Mouse (Mus musculus) midbrain, postnatal 0 days (tissue): ENCODE results near the gene Ssbp3. TPM values are rescaled to one million over a fixed set of nuclear protein-coding genes. Genes with fewer than 3 reads are reported as not detected.

Source experiments
- ATAC-seq: fragments of 200-750 bp; cut with Nextera tagmentation; 2 replicates; pipeline ENCODE4 v1.8.0; 2017; ENCODE audit warnings: moderate number of reproducible peaks, mild to moderate bottlenecking, moderate TSS enrichment, moderate library complexity; ENCODE audit not compliant: low FRiP score
- DNase-seq: peaks from one replicate; pipeline ENCODE4 v3.0.0-alpha.2; 2015; ENCODE audit warnings: low spot score
- H3K27ac ChIP-seq: fragments of 300-500 bp; sonication (generic); 2 replicates; pipeline ENCODE4 v1.5.1; 2014; ENCODE audit warnings: low read depth, mild to moderate bottlenecking, low read length, mixed read lengths
- H3K27me3 ChIP-seq: fragments of 300-500 bp; sonication (generic); 2 replicates; pipeline ENCODE4 v1.6.1; 2014; ENCODE audit warnings: low read length, control low read depth, mixed read lengths; ENCODE audit not compliant: insufficient read depth
- H3K36me3 ChIP-seq: fragments of 300-500 bp; sonication (generic); 2 replicates; pipeline ENCODE4 v1.6.1; 2014; ENCODE audit warnings: low read length, control low read depth, mixed read lengths; ENCODE audit not compliant: insufficient read depth
- H3K4me1 ChIP-seq: fragments of 300-500 bp; sonication (generic); 2 replicates; pipeline ENCODE4 v1.6.1; 2014; ENCODE audit warnings: mild to moderate bottlenecking, control low read depth, antibody characterized with exemption, low read length, mixed read lengths; ENCODE audit not compliant: insufficient read depth
- H3K4me2 ChIP-seq: fragments of 300-500 bp; sonication (generic); 2 replicates; pipeline ENCODE4 v1.6.1; 2014; ENCODE audit warnings: low read depth, mild to moderate bottlenecking, low read length, mixed read lengths; ENCODE audit not compliant: poor library complexity, severe bottlenecking
- H3K4me3 ChIP-seq: fragments of 300-500 bp; sonication (generic); 2 replicates; pipeline ENCODE4 v1.5.1; 2014; ENCODE audit warnings: low read depth, mild to moderate bottlenecking, low read length, moderate library complexity
- H3K9ac ChIP-seq: fragments of 300-500 bp; sonication (generic); replicated peaks from 2 replicates; pipeline ENCODE4 v1.6.1; 2014; ENCODE audit warnings: mild to moderate bottlenecking, low read length, moderate library complexity, mixed read lengths; ENCODE audit not compliant: poor library complexity, severe bottlenecking
- H3K9me3 ChIP-seq: fragments of 300-500 bp; sonication (generic); 2 replicates; pipeline ENCODE4 v1.6.1; 2016; ENCODE audit warnings: low read length, control low read depth
- CTCF ChIP-seq: IDR thresholded peaks from 2 replicates; pipeline ENCODE4 v1.5.1; 2016; ENCODE audit warnings: antibody characterized with exemption, mild to moderate bottlenecking
- WGBS: fragments of 180-500 bp; shearing (Covaris S2); extraction: QIAGEN DNeasy Blood & Tissue Kit; methylation state at CpG from one replicate; pipeline ENCODE4 v1.1.7; 2014; 5-methylcytosine and 5-hydroxymethylcytosine counted together
- polyA plus RNA-seq: library from polyadenylated mRNA; unstranded; fragments of >200 nt; fragmentation: Nextera tagmentation; extraction: Ambion mirVana; gene quantifications from 2 replicates; pipeline ENCODE4 v1.2.1, GENCODE M21; 2015
- total RNA-seq: library from RNA; depleted of rRNA; stranded (reverse); fragments of >200 nt; gene quantifications from 2 replicates; pipeline ENCODE4 v1.2.3, GENCODE M21; 2014

Ssbp3 gene
- total and polyA plus RNA-seq, 2 experiments from 2014 or later = 126 to 172 TPM

DNA sequence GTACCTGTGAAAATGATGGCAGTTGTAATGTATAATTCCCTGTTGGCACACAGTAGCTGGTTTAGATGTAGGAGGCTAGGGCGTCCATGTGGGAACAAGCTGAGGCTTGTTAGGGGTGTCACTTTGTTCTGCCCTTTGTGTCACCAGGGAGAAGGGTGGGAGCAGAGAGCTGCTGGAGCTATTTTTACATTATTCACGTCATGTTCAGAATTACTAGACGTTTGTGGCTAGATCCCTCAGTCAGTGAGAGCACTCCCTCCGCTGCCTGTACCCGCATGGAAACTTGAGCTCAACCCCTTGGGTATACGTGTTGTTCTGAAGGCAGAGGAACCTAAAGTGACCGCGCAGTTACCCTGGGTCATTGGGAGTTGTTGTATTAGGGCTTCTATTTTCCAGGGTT, 58.4 kb downstream of the Ssbp3 start:
- ATAC-seq = no peak
- WGBS = 63% methylated on average over 8 of the region's 8 CpGs
- DNase-seq = no peak
- Histone ChIP-seq H3K4me1 (peaks cover 5% of the 10 kb centered on the region; the same call in 1 of the 2 replicates), H3K36me3 (no peaks in the 10 kb centered on the region), H3K27me3 (no peaks in the 10 kb centered on the region), H3K4me3 (no peak overlapping the region), H3K27ac (no peak overlapping the region; the same call in 1 of the 2 replicates), H3K9ac (no peak overlapping the region), H3K9me3 (no peaks in the 10 kb centered on the region), H3K4me2 (no peak overlapping the region)
- no peak for TF ChIP-seq CTCF

DNA sequence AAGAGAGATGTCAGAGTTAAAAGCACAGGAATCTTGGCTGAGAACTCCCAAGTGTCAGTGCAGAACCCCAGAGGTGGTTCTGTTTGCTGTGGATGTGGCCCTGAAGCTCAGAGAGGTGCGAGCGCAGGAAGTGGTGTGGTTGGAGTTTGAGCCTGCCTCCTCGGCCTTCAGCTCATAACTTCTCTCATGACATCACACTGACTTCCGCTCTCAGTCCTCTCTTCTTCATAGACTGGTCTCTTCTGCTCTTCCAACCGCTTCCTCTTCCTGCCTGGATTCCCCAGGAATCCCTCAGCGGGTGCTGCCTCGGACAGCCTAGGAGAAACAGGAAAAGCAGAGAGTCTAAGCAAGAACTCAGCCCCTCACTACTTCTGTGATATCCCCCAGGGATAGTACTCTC, 60.3 kb downstream of the Ssbp3 start:
- Histone ChIP-seq H3K27ac (no peak overlapping the region), H3K4me2 (no peak overlapping the region), H3K4me3 (no peak overlapping the region), H3K27me3 (no peaks in the 10 kb centered on the region), H3K9me3 (no peaks in the 10 kb centered on the region), H3K9ac (no peak overlapping the region), H3K36me3 (no peaks in the 10 kb centered on the region), H3K4me1 (peaks cover 5% of the 10 kb centered on the region; the same call in 1 of the 2 replicates)
- DNase-seq (no peak), ATAC-seq (no peak)
- TF ChIP-seq CTCF = no peak
- 92% methylated on average over 7 of the region's 7 CpGs for WGBS

DNA sequence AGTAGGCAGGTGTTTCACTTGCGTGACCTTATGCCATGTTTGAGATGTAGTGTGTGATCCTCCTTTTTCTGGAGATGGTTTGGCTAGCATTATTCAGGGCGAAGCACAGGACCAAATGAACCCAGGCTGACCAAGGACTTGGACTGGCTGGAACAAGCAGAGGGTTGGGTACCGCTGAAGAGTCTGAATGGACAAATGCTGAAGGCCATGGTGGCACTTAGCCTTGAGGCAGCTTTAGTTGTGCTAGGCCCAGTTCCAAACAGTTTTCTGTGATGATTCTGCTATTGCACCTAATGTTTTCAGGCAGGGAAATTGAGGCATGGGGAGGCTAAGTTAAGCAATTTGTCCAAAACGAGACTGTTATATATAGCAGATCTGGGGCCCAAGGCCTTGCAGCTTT, 61.6 kb downstream of the Ssbp3 start:
- no peaks in the 10 kb centered on the region for H3K36me3 ChIP-seq
- H3K4me3 ChIP-seq = no peak overlapping the region
- peaks cover 12% of the 10 kb centered on the region; the same call in 1 of the 2 replicates for H3K4me1 ChIP-seq
- ATAC-seq (no peak), DNase-seq (no peak)
- WGBS = 93% methylated on average over 4 of the region's 4 CpGs
- TF ChIP-seq CTCF = no peak
- no peak overlapping the region for H3K27ac ChIP-seq
- no peak overlapping the region for H3K9ac ChIP-seq
- no peaks in the 10 kb centered on the region for H3K27me3 ChIP-seq
- no peak overlapping the region for H3K4me2 ChIP-seq
- H3K9me3 ChIP-seq = no peaks in the 10 kb centered on the region

DNA sequence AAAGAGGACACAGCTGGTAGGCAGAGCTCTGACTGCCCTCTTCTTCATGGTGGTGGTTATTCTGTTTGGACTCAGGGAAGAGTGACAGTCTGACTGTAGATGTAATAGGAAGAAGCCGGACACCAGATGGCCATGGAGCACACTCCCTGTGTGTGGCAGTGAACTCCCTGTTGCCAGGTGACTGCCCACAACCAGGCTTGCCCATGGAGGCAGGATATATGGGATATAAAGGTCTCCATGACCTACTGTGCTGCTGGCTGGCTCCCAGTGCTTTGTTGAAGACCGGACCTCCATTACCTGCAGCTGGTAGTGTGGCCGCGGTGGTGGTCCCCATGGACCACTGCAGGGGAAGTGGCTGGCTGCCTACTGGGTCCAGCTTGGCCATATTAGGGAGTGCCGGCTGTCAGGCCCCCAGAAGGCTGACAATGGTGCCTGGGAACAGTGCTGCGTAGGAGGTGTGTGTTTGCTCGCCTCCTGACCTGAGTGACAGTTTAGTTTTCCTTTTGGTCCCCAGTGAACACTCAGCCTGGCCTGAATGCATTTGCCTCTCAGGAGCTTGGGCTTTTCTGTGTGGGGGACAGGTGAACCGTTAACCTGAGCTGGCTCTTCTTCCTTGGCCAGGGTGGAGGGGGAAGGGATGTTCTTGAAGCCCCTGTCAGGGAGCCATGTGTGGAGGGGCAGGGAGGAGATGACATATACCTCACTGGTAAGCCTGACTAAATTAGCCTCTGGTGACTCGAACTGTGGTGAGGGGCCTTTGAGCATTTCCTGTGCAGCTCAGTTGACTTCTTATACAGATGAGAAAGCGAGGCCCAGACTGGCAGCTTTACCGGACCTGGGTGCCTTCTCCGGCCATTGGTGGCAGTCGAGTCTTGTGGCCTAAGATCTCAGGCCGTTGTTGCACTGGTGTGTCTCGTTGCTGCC, 62.2 kb downstream of the Ssbp3 start:
- Histone ChIP-seq H3K9me3 (no peaks in the 10 kb centered on the region), H3K4me3 (no peak overlapping the region), H3K27me3 (no peaks in the 10 kb centered on the region), H3K9ac (no peak overlapping the region), H3K27ac (no peak overlapping the region), H3K4me2 (no peak overlapping the region), H3K36me3 (no peaks in the 10 kb centered on the region), H3K4me1 (peaks cover 12% of the 10 kb centered on the region; the same call in 1 of the 2 replicates)
- WGBS = 79% methylated on average over 15 of the region's 15 CpGs
- peak; percentile 59 for DNase-seq
- ATAC-seq = no peak
- TF ChIP-seq CTCF = no peak

DNA sequence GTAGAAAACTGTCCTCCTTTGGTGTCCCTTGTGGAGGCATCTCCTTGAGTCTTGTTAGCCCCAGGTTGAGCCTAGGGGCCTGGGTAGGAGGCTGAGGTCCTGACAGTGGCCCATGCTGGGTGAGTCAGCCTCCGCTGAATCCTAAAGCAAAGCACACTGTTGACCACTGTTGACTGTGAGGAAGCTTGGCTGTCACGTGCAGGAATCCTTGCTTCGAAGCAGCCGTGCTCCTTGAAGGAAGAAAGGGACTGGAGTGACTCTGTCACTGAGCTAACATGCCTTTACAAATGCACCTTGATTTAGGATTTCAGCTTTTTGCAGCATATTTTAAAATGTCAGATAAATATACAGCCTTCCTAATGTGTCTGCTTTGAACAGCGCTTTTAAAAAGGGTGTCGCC, 64.8 kb downstream of the Ssbp3 start:
- ATAC-seq = no peak
- H3K4me1 ChIP-seq = peaks cover 7% of the 10 kb centered on the region; the same call in 1 of the 2 replicates

DNA sequence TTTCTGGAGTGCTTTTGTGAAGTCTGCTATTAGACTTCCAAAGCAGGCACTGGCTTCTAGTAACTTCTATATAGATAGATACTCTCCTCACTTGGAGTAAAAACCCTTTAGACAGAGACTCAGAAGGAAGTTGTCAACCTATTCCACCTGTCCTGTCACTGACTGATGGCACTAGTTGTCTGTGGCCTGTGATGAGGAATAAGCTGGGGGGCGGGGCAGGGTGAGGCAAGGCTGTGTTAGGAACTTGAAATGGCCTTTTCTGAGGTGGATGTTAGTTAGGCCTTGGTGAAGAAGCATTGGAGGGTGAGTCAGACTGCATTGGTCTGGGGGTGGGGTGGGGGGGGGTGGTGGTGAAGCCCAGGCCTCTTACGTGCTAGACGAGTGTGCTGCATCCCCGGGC, 65.4 kb downstream of the Ssbp3 start:
- WGBS = 53% methylated on average over 4 of the region's 4 CpGs
- Histone ChIP-seq H3K4me3 (no peak overlapping the region), H3K4me2 (no peak overlapping the region), H3K9ac (no peak overlapping the region), H3K9me3 (no peaks in the 10 kb centered on the region), H3K27ac (no peak overlapping the region), H3K4me1 (peaks cover 7% of the 10 kb centered on the region; the same call in 1 of the 2 replicates), H3K36me3 (no peaks in the 10 kb centered on the region), H3K27me3 (no peaks in the 10 kb centered on the region)
- ATAC-seq (no peak), DNase-seq (no peak)
- TF ChIP-seq CTCF = no peak

More for the DNA sequence above, 64.8 kb downstream of the Ssbp3 start:
- H3K9ac ChIP-seq = no peak overlapping the region
- no peaks in the 10 kb centered on the region for H3K9me3 ChIP-seq
- H3K27ac ChIP-seq = no peak overlapping the region
- no peaks in the 10 kb centered on the region for H3K27me3 ChIP-seq
- TF ChIP-seq CTCF = no peak
- no peak overlapping the region for H3K4me2 ChIP-seq
- no peak for DNase-seq
- WGBS = 68% methylated on average over 6 of the region's 6 CpGs
- no peak overlapping the region for H3K4me3 ChIP-seq
- no peaks in the 10 kb centered on the region for H3K36me3 ChIP-seq
